Mouse (Mus musculus): Measurements from ENCODE around the gene Usf3. TPM values are rescaled to one million over a fixed set of nuclear protein-coding genes. Genes with fewer than 3 reads are reported as not detected.

The Usf3 gene
- total RNA-seq, 2 experiments from 2014 or later = 37.3 to 41.9 TPM

GRCm38 (mm10) chr16:44172297-44173154 is 520 bp upstream of the Usf3 start:
- peak; percentile 96 to 97 for DNase-seq (ENCODE audit: low spot score in 2 of 2)

DNA sequence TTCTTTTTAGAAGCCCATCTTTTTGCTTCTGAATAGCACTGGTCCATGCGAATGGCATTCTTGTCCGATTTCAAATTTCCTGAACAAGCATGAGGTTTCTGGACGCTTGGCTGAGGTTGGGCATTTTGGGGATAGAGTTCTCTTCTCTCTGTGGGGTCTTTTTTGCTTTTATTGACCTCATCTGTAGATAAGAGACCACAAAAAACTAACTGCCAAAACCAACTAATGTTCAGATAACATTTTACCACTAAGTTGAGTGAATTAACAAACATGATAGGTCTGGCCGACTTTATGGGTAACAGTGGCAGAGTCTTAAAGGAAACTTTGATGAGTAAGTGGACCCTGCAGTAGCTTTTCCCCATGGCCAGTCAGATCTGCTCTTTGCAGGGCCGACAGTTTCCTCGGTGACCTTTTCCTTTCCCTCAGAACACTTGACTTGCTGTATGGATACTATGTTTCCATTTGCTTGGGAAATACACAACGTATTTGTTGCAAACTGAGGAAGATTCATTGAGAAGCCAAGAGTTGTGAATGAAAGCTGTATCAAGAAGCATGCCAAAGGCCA is 1.0 kb downstream of the Usf3 start:
- no peak for DNase-seq (ENCODE audit: low spot score in 2 of 2)

DNA sequence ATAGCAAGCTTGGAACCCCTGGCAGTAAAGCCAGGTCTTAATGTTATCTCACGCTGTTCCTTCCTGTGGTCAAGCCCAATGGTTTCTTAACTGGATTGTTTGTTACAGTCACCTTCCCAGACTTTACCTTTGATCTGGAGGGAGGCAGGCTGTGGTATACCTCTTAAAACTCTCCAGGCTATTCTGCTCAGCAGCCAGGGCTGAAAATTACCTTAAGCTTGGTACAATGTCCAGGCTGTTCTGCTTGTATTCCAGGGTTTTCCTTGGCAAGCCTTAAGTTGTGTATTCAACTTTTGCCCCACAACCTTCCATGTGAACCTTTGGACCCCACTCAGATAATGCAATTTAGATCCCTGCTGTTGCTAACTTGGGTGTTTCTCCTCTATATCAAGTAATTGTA is 2.0 kb downstream of the Usf3 start:
- DNase-seq (ENCODE audit: low spot score in 2 of 2) = no peak

DNA sequence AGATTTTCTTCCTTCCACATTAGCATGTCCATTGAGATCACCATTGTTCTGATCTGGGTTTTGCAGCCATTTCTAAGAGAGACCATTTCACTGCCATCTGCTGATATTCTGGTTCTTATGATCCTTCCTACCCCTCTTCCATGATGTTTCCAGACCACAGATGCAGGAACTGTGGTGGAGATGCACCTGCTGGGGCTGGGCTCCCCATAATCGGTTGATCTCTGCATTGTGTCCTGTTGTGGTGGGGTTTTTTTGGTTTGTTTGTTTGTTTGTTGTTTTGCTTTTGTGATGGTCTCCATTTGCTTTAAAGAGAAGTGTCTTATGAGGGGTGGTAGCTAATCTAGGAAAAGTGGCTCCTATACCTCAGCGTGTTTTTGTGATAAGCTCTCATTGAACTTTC is 3.5 kb downstream of the Usf3 start:
- DNase-seq (ENCODE audit: low spot score in 2 of 2) = no peak

DNA sequence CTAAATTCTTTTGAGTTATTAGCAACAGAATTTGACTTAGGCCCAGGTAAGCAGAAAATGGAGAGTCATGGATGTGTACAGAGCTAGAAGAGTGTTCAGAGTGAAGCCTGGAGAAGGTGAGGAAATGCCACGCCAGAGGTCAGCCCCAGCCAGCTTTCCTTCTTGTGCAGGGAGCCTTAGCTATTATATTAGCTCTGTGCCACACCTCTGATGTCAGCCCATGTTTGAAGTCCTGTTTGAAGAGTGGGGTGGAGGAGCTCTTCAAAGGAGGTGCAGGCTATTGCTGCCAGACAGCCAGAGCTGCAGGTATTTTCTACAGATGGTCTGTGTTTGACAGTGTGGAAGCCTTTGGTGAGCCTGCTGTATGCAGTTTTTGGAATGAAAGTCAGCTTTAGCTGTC is 5.5 kb downstream of the Usf3 start:
- no peak for DNase-seq (ENCODE audit: low spot score in 2 of 2)

GRCm38 (mm10) chr16:44182597-44182996 is 9.6 kb downstream of the Usf3 start:
- DNase-seq (ENCODE audit: low spot score in 2 of 2) = no peak

DNA sequence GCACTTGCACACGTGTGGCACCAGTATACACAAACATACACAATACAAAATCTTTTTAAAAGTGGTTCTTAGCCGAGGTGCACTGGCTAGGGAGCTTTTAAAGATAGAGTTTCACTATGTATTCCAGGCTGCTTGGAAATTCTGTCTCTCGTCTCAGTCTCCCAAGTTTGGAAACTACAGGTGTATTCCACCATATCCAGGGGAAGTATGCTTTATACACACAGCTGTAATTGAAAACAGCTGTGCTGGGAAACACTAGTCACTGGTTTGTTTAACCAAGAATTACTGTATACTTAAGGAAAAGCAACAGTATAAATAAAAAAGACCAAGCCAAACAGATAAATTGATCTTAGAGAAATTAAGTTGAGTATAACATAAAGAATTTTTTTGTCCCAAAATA is 11.7 kb downstream of the Usf3 start:
- DNase-seq (ENCODE audit: low spot score in 2 of 2) = no peak

DNA sequence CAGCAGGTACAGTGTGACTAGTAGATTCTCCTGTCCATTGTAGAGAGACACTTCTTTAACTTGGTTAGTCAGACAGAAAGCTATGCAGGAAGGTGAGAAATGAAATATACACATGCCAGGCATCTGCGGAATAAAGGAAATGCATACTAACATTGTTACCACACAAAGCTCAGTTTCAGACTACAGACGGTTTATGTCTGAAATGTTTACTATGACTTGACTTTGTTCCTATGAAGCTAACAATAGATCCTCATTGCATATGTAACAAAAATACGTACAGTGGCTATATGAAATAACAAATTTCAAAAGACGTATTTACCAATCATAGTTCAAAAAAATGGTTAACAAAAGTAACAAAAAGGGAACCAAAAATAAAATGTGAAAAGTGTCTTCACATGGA is 14.1 kb downstream of the Usf3 start:
- DNase-seq (ENCODE audit: low spot score in 2 of 2) = no peak

DNA sequence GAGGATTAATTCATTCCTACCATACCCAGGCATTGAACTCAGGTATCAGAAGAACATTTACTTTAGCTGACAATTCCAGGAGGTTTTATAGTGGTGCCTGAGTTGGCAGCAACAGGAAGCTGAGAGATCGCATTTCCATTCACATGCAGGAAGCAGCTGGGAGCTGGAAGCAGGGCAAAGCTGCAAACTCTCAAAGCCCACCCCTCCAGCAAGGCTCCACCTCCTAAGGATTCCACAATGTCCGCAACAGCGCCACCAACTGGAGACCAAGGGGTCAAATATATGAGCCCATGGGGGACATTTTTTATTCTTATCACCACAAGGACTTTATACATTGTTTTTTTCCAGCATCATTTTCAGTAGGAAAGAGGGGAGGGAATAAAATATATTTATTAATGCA is 15.7 kb downstream of the Usf3 start:
- no peak for DNase-seq (ENCODE audit: low spot score in 2 of 2)

GRCm38 (mm10) chr16:44190032-44190431 is 17.0 kb downstream of the Usf3 start:
- no peak for DNase-seq (ENCODE audit: low spot score in 2 of 2)

DNA sequence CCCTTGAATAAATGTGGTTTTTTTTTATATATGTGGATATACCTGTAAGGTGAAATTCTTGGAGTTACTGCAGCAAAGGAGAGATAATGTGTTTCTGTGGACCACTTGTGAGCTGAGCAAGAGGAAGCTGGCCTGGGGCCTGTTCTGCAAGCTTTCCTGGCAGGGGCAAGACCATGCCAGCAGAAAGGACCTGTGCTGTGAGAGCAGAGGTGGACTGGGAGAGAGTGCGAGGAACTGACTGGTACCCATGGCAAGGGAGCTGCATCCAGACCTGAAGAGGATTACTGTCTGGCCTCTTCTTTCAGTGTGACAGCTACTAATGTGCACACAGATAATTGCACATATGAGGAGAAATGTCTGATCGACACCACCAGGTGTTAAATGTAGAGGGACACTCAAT is 17.9 kb downstream of the Usf3 start:
- no peak for DNase-seq (ENCODE audit: low spot score in 2 of 2)

GRCm38 (mm10) chr16:44199066-44199703 is 26.1 kb downstream of the Usf3 start:
- no peak for DNase-seq (ENCODE audit: low spot score in 2 of 2)

DNA sequence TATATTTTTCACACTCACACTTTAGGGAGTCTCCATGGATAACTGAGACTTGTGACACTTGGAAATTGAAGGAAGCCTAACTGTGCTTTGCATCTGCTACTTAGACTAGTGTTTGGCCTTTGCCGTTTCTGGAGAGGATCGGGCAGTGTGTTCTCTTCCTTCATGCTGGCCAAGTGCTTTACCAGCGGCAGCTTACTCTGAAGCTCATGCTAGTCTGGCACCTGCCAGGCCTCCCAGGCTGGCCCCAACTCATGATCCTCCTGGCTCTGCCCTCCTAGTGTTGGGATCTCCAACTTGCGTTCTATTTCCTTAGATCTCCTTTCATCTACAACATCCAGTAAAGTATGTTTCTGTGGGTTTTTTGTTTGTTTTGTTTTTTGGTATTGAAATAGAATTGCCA is 27.1 kb downstream of the Usf3 start:
- no peak for DNase-seq (ENCODE audit: low spot score in 2 of 2)

- DNase-seq (ENCODE audit: low spot score in 2 of 2) = no peak
Observed at GRCm38 (mm10) chr16:44204331-44204730, 31.3 kb downstream of the Usf3 start.

DNA sequence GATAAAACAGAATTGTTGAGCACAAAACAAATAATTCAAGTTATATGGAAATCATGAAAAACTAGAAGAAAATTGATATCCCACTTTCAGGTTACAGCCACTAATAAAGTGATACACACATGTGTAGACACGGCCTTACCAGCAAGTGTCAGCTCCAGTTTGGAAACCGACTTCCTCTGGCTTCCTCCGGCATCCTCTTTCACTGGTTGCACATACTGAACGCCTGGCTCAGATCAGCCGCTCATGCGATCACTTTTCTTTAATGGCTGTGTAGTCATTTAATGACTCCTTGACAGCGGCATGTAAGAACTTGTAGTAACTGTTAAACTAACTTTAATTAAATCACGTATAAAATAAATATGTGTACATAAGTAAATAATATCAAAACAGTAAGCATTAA is 32.9 kb downstream of the Usf3 start:
- no peak for DNase-seq (ENCODE audit: low spot score in 2 of 2)

DNA sequence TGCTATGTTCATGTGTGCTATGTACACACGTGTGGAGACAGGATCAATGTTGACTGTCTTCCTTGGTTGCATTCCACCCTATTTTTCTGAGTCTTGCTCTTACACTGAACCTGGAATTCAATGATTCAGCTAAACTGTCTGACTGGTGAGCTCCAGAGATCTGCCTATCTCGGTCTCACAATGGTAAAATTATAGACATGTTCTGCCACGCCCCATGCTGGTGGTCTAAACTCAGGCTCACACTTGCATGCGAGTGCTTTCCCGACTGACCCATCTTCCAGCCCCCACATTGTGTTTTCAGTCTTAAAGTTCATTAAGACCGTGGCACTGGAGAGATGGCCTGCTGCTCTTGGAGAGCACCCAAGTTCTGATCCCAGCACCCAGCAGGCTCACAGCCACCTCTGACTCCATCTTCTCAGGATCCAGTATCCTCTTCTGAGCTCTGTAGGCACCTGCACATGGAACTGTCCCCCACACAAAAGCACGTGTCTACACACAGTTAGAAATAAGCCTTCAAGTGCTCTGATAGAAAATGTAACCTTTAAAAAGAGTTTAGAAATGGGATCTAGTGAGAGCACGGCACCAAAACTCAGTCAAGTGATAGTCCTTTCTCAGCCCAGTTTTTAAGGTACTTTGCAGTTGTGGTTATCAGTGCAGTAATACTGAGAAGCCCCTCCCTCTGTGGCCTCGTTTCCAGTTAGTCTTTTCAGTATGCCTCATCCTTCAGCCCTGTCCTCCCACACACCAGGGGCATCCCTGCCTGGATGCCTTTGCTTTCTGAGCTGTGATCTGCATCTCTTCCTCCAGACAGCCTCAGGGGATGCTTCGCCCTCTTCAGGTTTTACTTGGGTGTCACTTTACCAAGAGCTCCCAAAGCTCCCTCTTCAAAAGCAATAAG is 37.4 kb downstream of the Usf3 start:
- DNase-seq (ENCODE audit: low spot score in 2 of 2) = no peak

- no peak for DNase-seq (ENCODE audit: low spot score in 2 of 2)
Observed at GRCm38 (mm10) chr16:44211054-44211414, 38.0 kb downstream of the Usf3 start.

GRCm38 (mm10) chr16:44212703-44213102 is 39.7 kb downstream of the Usf3 start:
- DNase-seq (ENCODE audit: low spot score in 2 of 2) = no peak

DNA sequence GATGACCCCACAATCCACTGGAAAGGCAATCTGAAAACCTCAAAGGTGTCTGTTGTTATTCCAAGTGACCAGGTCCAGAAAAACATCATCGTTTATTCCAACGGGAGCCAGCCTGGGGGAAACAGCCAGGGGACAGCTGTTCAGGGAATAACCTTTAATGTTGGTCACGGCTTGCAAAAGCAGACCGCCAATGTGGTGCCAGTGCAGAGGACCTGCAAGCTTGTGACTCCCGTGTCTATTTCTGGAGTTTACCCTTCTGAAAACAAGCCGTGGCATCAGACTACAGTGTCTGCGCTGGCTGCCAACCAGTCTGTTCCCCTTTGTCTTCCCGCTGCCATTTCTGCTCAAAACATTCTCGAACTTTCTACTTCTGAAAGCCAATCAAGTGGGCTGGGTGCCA is 42.5 kb downstream of the Usf3 start:
- no peak for DNase-seq (ENCODE audit: low spot score in 2 of 2)

DNA sequence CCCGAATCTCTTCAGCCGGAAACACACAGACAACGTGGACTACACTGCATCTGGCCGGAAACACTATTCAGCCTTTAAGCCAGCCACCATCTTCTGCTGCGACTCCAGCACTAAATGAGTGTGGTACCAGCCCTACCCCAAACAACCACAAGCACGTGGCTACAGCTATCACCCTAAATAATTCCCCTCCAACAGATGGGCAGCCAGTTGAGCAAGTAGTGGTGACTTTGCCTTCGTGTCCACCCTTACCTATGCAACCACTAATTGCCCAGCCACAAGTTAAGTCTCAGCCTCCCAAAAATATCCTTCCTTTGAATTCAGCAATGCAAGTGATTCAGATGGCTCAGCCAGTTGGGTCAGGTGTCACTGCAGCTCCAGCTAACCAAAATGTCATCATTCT is 43.4 kb downstream of the Usf3 start:
- no peak for DNase-seq (ENCODE audit: low spot score in 2 of 2)

GRCm38 (mm10) chr16:44221463-44221862 is 48.4 kb downstream of the Usf3 start:
- DNase-seq (ENCODE audit: low spot score in 2 of 2) = no peak
